21 mouse cellular contexts compared by ENCODE assay signal in the genomic region with DNA sequence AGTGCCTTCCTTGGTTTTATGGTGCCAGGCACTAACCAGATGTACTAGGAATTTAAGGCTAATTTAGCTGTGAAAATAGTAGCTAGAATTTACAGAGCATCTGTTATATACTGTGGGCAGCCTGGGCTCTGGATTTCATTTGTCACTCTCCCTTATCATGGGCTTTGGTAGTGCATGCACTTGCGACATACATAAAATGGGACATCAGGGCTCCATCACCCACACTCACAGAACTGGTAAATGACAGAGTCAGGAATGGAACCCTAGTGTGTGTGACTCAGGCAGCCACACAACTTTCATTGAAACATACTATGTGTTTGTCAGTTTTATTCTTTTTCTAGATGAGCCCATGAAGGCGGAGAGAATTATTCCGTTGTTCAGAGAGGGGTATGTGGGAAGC.
"Had no signal": no experiment of that assay in that cellular context is flagged by ENCODE, and none has a peak within 500 bp of the region (broad histone marks: within the 10 kb centered on the region; RNA-seq: fewer than 3 reads in every experiment).

No protein-coding gene starts in this region.

- H3K9me3 ChIP-seq: liver, embryonic 13.5 days; liver, embryonic 15.5 days; neural tube, embryonic 13.5 days; neural tube, embryonic 15.5 days had no signal

- H3K27me3 ChIP-seq: liver, embryonic 13.5 days; liver, embryonic 15.5 days; megakaryocyte, embryonic 14.5 days; neural tube, embryonic 13.5 days had no signal

- DNase-seq: liver, embryonic 13.5 days; liver, postnatal 0 days; lung, postnatal 10 days; midbrain, embryonic 14.5 days; retina, postnatal 1 day; right cerebral cortex, adult 18-20 months; right cerebral cortex, postnatal 25 days; right cerebral cortex, postnatal 4 days; spleen, adult 18-20 months; thymus, adult 18-20 months; thymus, postnatal 14 days; thymus, postnatal 36 days had no signal

- H3K4me3 ChIP-seq: liver, embryonic 13.5 days; liver, embryonic 15.5 days; megakaryocyte, embryonic 14.5 days; myocyte; neural tube, embryonic 13.5 days; neural tube, embryonic 15.5 days had no signal

- H3K9ac ChIP-seq: liver, embryonic 13.5 days; liver, embryonic 15.5 days; liver, postnatal 0 days; neural tube, embryonic 13.5 days; neural tube, embryonic 15.5 days had no signal

- H3K4me1 ChIP-seq: liver, embryonic 13.5 days; liver, embryonic 15.5 days; megakaryocyte, embryonic 14.5 days had no signal

- H3K27ac ChIP-seq: liver, embryonic 13.5 days; liver, embryonic 15.5 days; macrophage; neural tube, embryonic 13.5 days; neural tube, embryonic 15.5 days had no signal

- ATAC-seq: liver, postnatal 0 days; midbrain, embryonic 16.5 days had no signal

- H3K4me2 ChIP-seq: liver, embryonic 11.5 days; liver, embryonic 13.5 days; liver, embryonic 15.5 days; midbrain, embryonic 11.5 days; neural tube, embryonic 13.5 days; neural tube, embryonic 15.5 days had no signal

- H3K36me3 ChIP-seq: liver, embryonic 13.5 days; liver, embryonic 15.5 days; neural tube, embryonic 13.5 days; neural tube, embryonic 15.5 days had no signal
